Mouse (Mus musculus): ENCODE measurements around the gene Wnk2.

DNA sequence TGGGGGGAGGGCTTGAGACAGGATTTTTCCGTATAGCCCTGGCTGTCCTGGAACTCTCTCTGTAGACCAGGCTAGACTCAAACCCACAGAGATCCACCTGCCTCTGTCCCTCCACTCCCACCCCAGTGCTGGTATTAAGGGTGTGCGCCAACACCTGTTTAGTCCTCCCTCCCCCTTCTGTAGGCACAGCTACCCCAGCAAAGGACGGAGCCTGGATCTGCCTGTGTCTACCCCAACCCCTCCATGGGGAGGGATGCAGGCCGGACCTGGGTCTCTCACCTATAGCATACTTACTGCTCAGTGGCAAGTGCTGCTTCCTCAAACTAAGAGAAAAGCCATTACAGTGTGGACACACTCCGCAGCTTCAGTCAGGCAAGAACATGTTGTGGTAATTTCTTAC lies 32.5 kb upstream of the Wnk2 start:
- TF ChIP-seq CTCF (IDR thresholded peaks at IDR 0.05): no peak
- no peak for TF ChIP-seq EP300 (IDR thresholded peaks at IDR 0.05)

Data from lung, postnatal 0 days (tissue).